Mouse (Mus musculus) hindbrain, postnatal 0 days (tissue): Measurements from ENCODE around the gene Erich2. TPM values are rescaled to one million over a fixed set of nuclear protein-coding genes. Genes with fewer than 3 reads are reported as not detected.

Experiments
- ATAC-seq: fragments of 200-750 bp; cut with Nextera tagmentation; 2 replicates; pipeline ENCODE4 v1.8.0; 2017; ENCODE audit warnings: mild to moderate bottlenecking, moderate TSS enrichment, moderate library complexity
- DNase-seq: peaks from one replicate; pipeline ENCODE4 v3.0.0-alpha.2; 2015; ENCODE audit warnings: low spot score
- H3K27ac ChIP-seq: fragments of 300-500 bp; sonication (generic); 2 replicates; pipeline ENCODE4 v1.5.1; 2014; ENCODE audit warnings: mild to moderate bottlenecking
- H3K27me3 ChIP-seq: fragments of 300-500 bp; sonication (generic); 2 replicates; pipeline ENCODE4 v1.6.1; 2014; ENCODE audit warnings: low read length, mixed read lengths; ENCODE audit not compliant: insufficient read depth
- H3K36me3 ChIP-seq: fragments of 300-500 bp; sonication (generic); 2 replicates; pipeline ENCODE4 v1.6.1; 2014; ENCODE audit warnings: low read length, mixed read lengths; ENCODE audit not compliant: insufficient read depth
- H3K4me1 ChIP-seq: fragments of 300-500 bp; sonication (generic); 2 replicates; pipeline ENCODE4 v1.6.1; 2014; ENCODE audit warnings: antibody characterized with exemption, low read length, mixed read lengths; ENCODE audit not compliant: insufficient read depth
- H3K4me2 ChIP-seq: fragments of 300-500 bp; sonication (generic); 2 replicates; pipeline ENCODE4 v1.6.1; 2014; ENCODE audit warnings: low read depth, mild to moderate bottlenecking, low read length, moderate library complexity, mixed read lengths
- H3K4me3 ChIP-seq: fragments of 300-500 bp; sonication (generic); 2 replicates; pipeline ENCODE4 v1.5.1; 2014; ENCODE audit warnings: low read length
- H3K9ac ChIP-seq: fragments of 300-500 bp; sonication (generic); replicated peaks from 2 replicates; pipeline ENCODE4 v1.6.1; 2014; ENCODE audit warnings: mild to moderate bottlenecking, low read length, moderate library complexity, mixed read lengths
- H3K9me3 ChIP-seq: fragments of 300-500 bp; sonication (generic); 2 replicates; pipeline ENCODE4 v1.6.1; 2016; ENCODE audit warnings: low read length, mixed read lengths
- CTCF ChIP-seq: IDR thresholded peaks from 2 replicates; pipeline ENCODE4 v1.5.1; 2016; ENCODE audit warnings: antibody characterized with exemption, control low read depth, low read depth
- WGBS: fragments of 180-500 bp; shearing (Covaris S2); extraction: QIAGEN DNeasy Blood & Tissue Kit; methylation state at CpG from one replicate; pipeline ENCODE4 v1.1.7; 2014; 5-methylcytosine and 5-hydroxymethylcytosine counted together
- polyA plus RNA-seq: library from polyadenylated mRNA; unstranded; fragments of >200 nt; fragmentation: Nextera tagmentation; extraction: Ambion mirVana; gene quantifications from 2 replicates; pipeline ENCODE4 v1.2.1, GENCODE M21; 2015
- total RNA-seq: library from RNA; depleted of rRNA; stranded (reverse); fragments of >200 nt; gene quantifications from 2 replicates; pipeline ENCODE4 v1.2.3, GENCODE M21; 2014

The Erich2 gene
- total and polyA plus RNA-seq, 2 experiments from 2014 or later = 1.8 to 6.3 TPM

GRCm38 (mm10) chr2:70552772-70553171 is 44.2 kb downstream of the Erich2 start, which contains the start of gene Gad1:
TSS of gene Gad1 (plus strand) at chr2:70553072.
- H3K36me3 ChIP-seq = no peaks in the 10 kb centered on the region
- DNase-seq (no peak), ATAC-seq (no peak)
- no peak within 1 kb of the TSS for H3K4me3 ChIP-seq
- no peaks in the 10 kb centered on the region for H3K9me3 ChIP-seq
- 67% methylated on average over 4 of the region's 4 CpGs for WGBS
- H3K9ac ChIP-seq = no peak within 1 kb of the TSS
- H3K27ac ChIP-seq = no peak within 1 kb of the TSS
- H3K4me1 ChIP-seq = no peaks in the 10 kb centered on the region
- H3K27me3 ChIP-seq = no peaks in the 10 kb centered on the region
- TF ChIP-seq CTCF = no peak
- no peak within 1 kb of the TSS for H3K4me2 ChIP-seq

GRCm38 (mm10) chr2:70553826-70554225 is 45.2 kb downstream of the Erich2 start:
- H3K27me3 ChIP-seq = peaks cover 3% of the 10 kb centered on the region; the same call in 1 of the 2 replicates
- DNase-seq = no peak
- H3K9me3 ChIP-seq = no peaks in the 10 kb centered on the region
- no peak overlapping the region for H3K9ac ChIP-seq
- no peaks in the 10 kb centered on the region for H3K4me1 ChIP-seq
- no peak for ATAC-seq
- H3K4me3 ChIP-seq = no peak overlapping the region
- H3K27ac ChIP-seq = no peak overlapping the region
- TF ChIP-seq CTCF = no peak; the same call in 1 of the 2 replicates
- 77% methylated on average over 3 of the region's 3 CpGs for WGBS
- no peak overlapping the region for H3K4me2 ChIP-seq
- no peaks in the 10 kb centered on the region for H3K36me3 ChIP-seq

- 6% methylated on average over 16 of the region's 18 CpGs for WGBS
- H3K27ac ChIP-seq = peak overlapping the region; percentile 58
- peak overlapping the region; percentile 24 for H3K4me3 ChIP-seq
- H3K27me3 ChIP-seq = peaks cover 16% of the 10 kb centered on the region; the same call in 1 of the 2 replicates
- H3K4me2 ChIP-seq = peak overlapping the region; percentile 59
- H3K9me3 ChIP-seq = no peaks in the 10 kb centered on the region
- DNase-seq (peak; percentile 98), ATAC-seq (peak; percentile 75)
- peaks cover 4% of the 10 kb centered on the region; the same call in 1 of the 2 replicates for H3K4me1 ChIP-seq
- H3K9ac ChIP-seq = peak overlapping the region; percentile 28; the same call in 1 of the 2 replicates
- H3K36me3 ChIP-seq = no peaks in the 10 kb centered on the region
- peak; percentile 91 for TF ChIP-seq CTCF
These were observed 49.7 kb downstream of the Erich2 start for GRCm38 (mm10) chr2:70558112-70558842.

- Histone ChIP-seq H3K4me3 (peak overlapping the region; percentile 24), H3K4me2 (peak overlapping the region; percentile 59), H3K27me3 (peaks cover 19% of the 10 kb centered on the region; the same call in 1 of the 2 replicates), H3K9ac (peak overlapping the region; percentile 28; the same call in 1 of the 2 replicates), H3K27ac (peak overlapping the region; percentile 49), H3K36me3 (no peaks in the 10 kb centered on the region), H3K9me3 (no peaks in the 10 kb centered on the region), H3K4me1 (peaks cover 4% of the 10 kb centered on the region; the same call in 1 of the 2 replicates)
- ATAC-seq (no peak), DNase-seq (no peak)
- WGBS = 9% methylated on average over 24 of the region's 24 CpGs
- TF ChIP-seq CTCF = no peak
These were observed 50.3 kb downstream of the Erich2 start for GRCm38 (mm10) chr2:70558843-70559451.

- WGBS = 4% methylated on average over 13 of the region's 13 CpGs
- DNase-seq (peak; percentile 61), ATAC-seq (no peak)
- Histone ChIP-seq H3K9me3 (no peaks in the 10 kb centered on the region), H3K36me3 (no peaks in the 10 kb centered on the region), H3K4me2 (peak overlapping the region; percentile 59), H3K27ac (peak overlapping the region; percentile 49), H3K27me3 (peaks cover 19% of the 10 kb centered on the region; the same call in 1 of the 2 replicates), H3K9ac (0 out of 2 replicates have a peak overlapping the region, but pooled peaks have one; percentile 28), H3K4me3 (peak overlapping the region; percentile 24), H3K4me1 (peaks cover 4% of the 10 kb centered on the region; the same call in 1 of the 2 replicates)
- TF ChIP-seq CTCF = peak; percentile 10; the same call in 1 of the 2 replicates
These were observed 50.9 kb downstream of the Erich2 start for GRCm38 (mm10) chr2:70559520-70559919.

- peaks cover 33% of the 10 kb centered on the region; the same call in 1 of the 2 replicates for H3K27me3 ChIP-seq
- peak; percentile 62 for ATAC-seq
- H3K36me3 ChIP-seq = no peaks in the 10 kb centered on the region
- peak; percentile 84 for DNase-seq
- peak overlapping the region; percentile 85 for H3K27ac ChIP-seq
- WGBS = under 1% methylated on average over 29 of the region's 29 CpGs
- peak overlapping the region; percentile 56; the same call in 1 of the 2 replicates for H3K9ac ChIP-seq
- peaks cover 4% of the 10 kb centered on the region; the same call in 1 of the 2 replicates for H3K4me1 ChIP-seq
- TF ChIP-seq CTCF = peak; percentile 77
- H3K4me3 ChIP-seq = peak overlapping the region; percentile 48
- no peaks in the 10 kb centered on the region for H3K9me3 ChIP-seq
- H3K4me2 ChIP-seq = peak overlapping the region; percentile 59
These were observed 52.6 kb downstream of the Erich2 start for GRCm38 (mm10) chr2:70561077-70561795.
